Mouse (Mus musculus) small intestine, adult 2 months (tissue): Measurements from ENCODE around the gene Lrp10.

Experiments
- CTCF ChIP-seq: fragments of 200-500 bp; IDR thresholded peaks from 2 replicates; pipeline ENCODE4 v1.5.1; 2012; ENCODE audit warnings: low read depth, mild to moderate bottlenecking, control low read depth, inconsistent platforms, low read length, moderate library complexity, mixed read lengths; ENCODE audit not compliant: insufficient replicate concordance, insufficient read length; ENCODE audit errors: extremely low read depth
- POLR2A ChIP-seq: fragments of 200-500 bp; IDR thresholded peaks from 2 replicates; pipeline ENCODE4 v1.6.1; 2012; ENCODE audit warnings: low read depth, mild to moderate bottlenecking, control low read depth, inconsistent platforms, low read length, moderate library complexity

- TF ChIP-seq CTCF: no peak
- TF ChIP-seq POLR2A: no peak
These were observed 1.8 kb upstream of the Lrp10 start for GRCm38 (mm10) chr14:54462146-54462545.
